Mouse (Mus musculus) spleen, adult 2 months (tissue): ENCODE measurements around the gene Ptger1. TPM values are rescaled to one million over a fixed set of nuclear protein-coding genes. Genes with fewer than 3 reads are reported as not detected.

Experiments used
- DNase-seq, 2 experiments: peaks; one replicate each; pipeline versions ENCODE4 v3.0.0 to v3.0.0-alpha.2; 2012 to 2021; ENCODE audit warnings: low spot score in 2 of 2, low read depth in 1 of 2
- H3K27ac ChIP-seq: fragments of 200-500 bp; 2 replicates; pipeline ENCODE4 v1.5.1; 2012; ENCODE audit warnings: low read length, inconsistent platforms; ENCODE audit not compliant: insufficient read depth
- H3K27me3 ChIP-seq: fragments of 200-500 bp; 2 replicates; pipeline ENCODE4 v1.6.1; 2012; ENCODE audit warnings: mild to moderate bottlenecking, moderate library complexity, low read length, inconsistent platforms; ENCODE audit not compliant: control insufficient read depth, insufficient read depth
- H3K36me3 ChIP-seq: fragments of 200-500 bp; 2 replicates; pipeline ENCODE4 v1.6.1; 2012; ENCODE audit warnings: mild to moderate bottlenecking, low read length, inconsistent platforms; ENCODE audit not compliant: control insufficient read depth, insufficient read depth
- H3K4me1 ChIP-seq: fragments of 200-500 bp; 2 replicates; pipeline ENCODE4 v1.6.1; 2011; ENCODE audit warnings: inconsistent platforms; ENCODE audit not compliant: control insufficient read depth, insufficient read depth, insufficient read length
- H3K4me3 ChIP-seq: fragments of 200-500 bp; 2 replicates; pipeline ENCODE4 v1.5.1; 2011; ENCODE audit warnings: mild to moderate bottlenecking, inconsistent platforms; ENCODE audit not compliant: insufficient read depth, insufficient read length; ENCODE audit errors: extremely low read depth
- CTCF ChIP-seq: fragments of 200-500 bp; IDR thresholded peaks from 2 replicates; pipeline ENCODE4 v1.5.1; 2011; ENCODE audit warnings: mild to moderate bottlenecking, inconsistent platforms; ENCODE audit not compliant: insufficient read depth, insufficient read length, insufficient replicate concordance; ENCODE audit errors: extremely low read depth
- POLR2A ChIP-seq: fragments of 200-500 bp; IDR thresholded peaks from 2 replicates; pipeline ENCODE4 v1.6.1; 2011; ENCODE audit warnings: low read depth, low read length, inconsistent platforms
- WGBS: fragments of 180-500 bp; shearing (Covaris S2); methylation state at CpG from one replicate; pipeline ENCODE4 v1.1.7; 2018; 5-methylcytosine and 5-hydroxymethylcytosine counted together
- polyA plus RNA-seq: library from polyadenylated mRNA; depleted of rRNA; stranded (reverse); fragments of >200 nt; gene quantifications from 2 replicates; pipeline ENCODE4 v1.2.3, GENCODE M21; 2012

Gene Ptger1
- polyA plus RNA-seq, 1 experiment = 2.3 TPM

GRCm38 (mm10) chr8:83656043-83656442 is 10.4 kb upstream of the Ptger1 start:
- TF ChIP-seq POLR2A = no peak
- no peak for TF ChIP-seq CTCF
- peaks cover 15% of the 10 kb centered on the region for H3K4me1 ChIP-seq
- WGBS = 94% methylated on average over 9 of the region's 9 CpGs
- H3K36me3 ChIP-seq = no peaks in the 10 kb centered on the region
- no peak for DNase-seq
- no peak overlapping the region for H3K27ac ChIP-seq
- H3K27me3 ChIP-seq = no peaks in the 10 kb centered on the region; the same call in 1 of the 2 replicates
- H3K4me3 ChIP-seq = no peak overlapping the region

GRCm38 (mm10) chr8:83656484-83657246 is 9.8 kb upstream of the Ptger1 start:
- no peak overlapping the region for H3K4me3 ChIP-seq
- no peak for DNase-seq

GRCm38 (mm10) chr8:83660545-83660944 is 5.9 kb upstream of the Ptger1 start:
- no peak overlapping the region for H3K4me3 ChIP-seq
- no peaks in the 10 kb centered on the region for H3K36me3 ChIP-seq
- 70% methylated on average over 8 of the region's 8 CpGs for WGBS
- no peak for DNase-seq
- no peaks in the 10 kb centered on the region for H3K27me3 ChIP-seq
- H3K4me1 ChIP-seq = peaks cover 3% of the 10 kb centered on the region; the same call in 1 of the 2 replicates
- no peak overlapping the region for H3K27ac ChIP-seq
- TF ChIP-seq POLR2A = no peak
- no peak for TF ChIP-seq CTCF

More at GRCm38 (mm10) chr8:83656484-83657246, 9.8 kb upstream of the Ptger1 start:
- Histone ChIP-seq H3K27me3 (no peaks in the 10 kb centered on the region; the same call in 1 of the 2 replicates), H3K4me1 (peaks cover 15% of the 10 kb centered on the region), H3K36me3 (no peaks in the 10 kb centered on the region), H3K27ac (no peak overlapping the region)
- WGBS = 79% methylated on average over 13 of the region's 13 CpGs
- no peak for TF ChIP-seq CTCF
- TF ChIP-seq POLR2A = no peak

GRCm38 (mm10) chr8:83660995-83661680 is 5.3 kb upstream of the Ptger1 start:
- DNase-seq = no peak
- Histone ChIP-seq H3K4me1 (peaks cover 3% of the 10 kb centered on the region; the same call in 1 of the 2 replicates), H3K36me3 (no peaks in the 10 kb centered on the region), H3K27me3 (no peaks in the 10 kb centered on the region), H3K27ac (no peak overlapping the region), H3K4me3 (no peak overlapping the region)
- WGBS = 74% methylated on average over 22 of the region's 22 CpGs
- TF ChIP-seq POLR2A = no peak
- no peak for TF ChIP-seq CTCF

GRCm38 (mm10) chr8:83662421-83662826 is 4.1 kb upstream of the Ptger1 start:
- Histone ChIP-seq H3K4me3 (no peak overlapping the region), H3K27ac (no peak overlapping the region), H3K4me1 (peaks cover 3% of the 10 kb centered on the region; the same call in 1 of the 2 replicates), H3K27me3 (no peaks in the 10 kb centered on the region), H3K36me3 (no peaks in the 10 kb centered on the region)
- WGBS = 17% methylated on average over 4 of the region's 4 CpGs
- DNase-seq = peak; percentile 68 to 87
- TF ChIP-seq POLR2A (no peak), CTCF (peak; percentile 99)

GRCm38 (mm10) chr8:83664096-83664495 is 2.4 kb upstream of the Ptger1 start:
- no peak for TF ChIP-seq CTCF
- no peak for TF ChIP-seq POLR2A
- Histone ChIP-seq H3K4me1 (peaks cover 13% of the 10 kb centered on the region), H3K36me3 (no peaks in the 10 kb centered on the region), H3K4me3 (no peak overlapping the region), H3K27me3 (no peaks in the 10 kb centered on the region), H3K27ac (no peak overlapping the region)
- DNase-seq = no peak
- WGBS = 86% methylated on average over 13 of the region's 13 CpGs
